Mouse (Mus musculus) lung, postnatal 0 days (tissue): ENCODE data around the gene Ugdh.

Experiments
- CTCF ChIP-seq: IDR thresholded peaks from 2 replicates; pipeline ENCODE4 v1.5.1; 2016; ENCODE audit warnings: antibody characterized with exemption, mild to moderate bottlenecking
- EP300 ChIP-seq: IDR thresholded peaks from 2 replicates; pipeline ENCODE4 v1.6.1; 2016; ENCODE audit warnings: antibody characterized with exemption, mild to moderate bottlenecking, control low read depth

GRCm38 (mm10) chr5:65475806-65476205 is 40.1 kb upstream of the Ugdh start:
- TF ChIP-seq CTCF (no peak), EP300 (no peak)
